Mouse (Mus musculus): ENCODE measurements around the gene Bst1.

The Bst1 gene

GRCm38 (mm10) chr5:43815769-43816168 is 2.9 kb upstream of the Bst1 start:
- 66% methylated on average over 1 of the region's 1 CpGs for WGBS

GRCm38 (mm10) chr5:43820785-43821184 is 2.1 kb downstream of the Bst1 start:
- WGBS = 89% methylated on average over 11 of the region's 11 CpGs

- WGBS = 83% methylated on average over 19 of the region's 19 CpGs
Observed at GRCm38 (mm10) chr5:43821538-43821937, 2.9 kb downstream of the Bst1 start, which contains the start of gene Fbxl5. Fbxl5 (minus strand) TSS chr5:43821638.

GRCm38 (mm10) chr5:43822199-43822598 is 3.5 kb downstream of the Bst1 start:
- WGBS = 92% methylated on average over 8 of the region's 8 CpGs

GRCm38 (mm10) chr5:43822824-43823223 is 4.1 kb downstream of the Bst1 start:
- 74% methylated on average over 3 of the region's 3 CpGs for WGBS

GRCm38 (mm10) chr5:43824580-43824979 is 5.9 kb downstream of the Bst1 start:
- WGBS = 90% methylated on average over 3 of the region's 3 CpGs

- 79% methylated on average over 2 of the region's 2 CpGs for whole genome bisulfite sequencing
Observed at GRCm38 (mm10) chr5:43826883-43827282, 8.2 kb downstream of the Bst1 start.

GRCm38 (mm10) chr5:43827366-43827765 is 8.7 kb downstream of the Bst1 start:
- 87% methylated on average over 9 of the region's 9 CpGs for WGBS

- 59% methylated on average over 7 of the region's 7 CpGs for WGBS
Observed at GRCm38 (mm10) chr5:43836590-43836989, 17.9 kb downstream of the Bst1 start.

GRCm38 (mm10) chr5:43837372-43837771 is 18.7 kb downstream of the Bst1 start:
- 47% methylated on average over 5 of the region's 5 CpGs for WGBS

GRCm38 (mm10) chr5:43841144-43842010 is 22.7 kb downstream of the Bst1 start:
- WGBS = 27% methylated on average over 11 of the region's 11 CpGs

- 51% methylated on average over 5 of the region's 5 CpGs for WGBS
Observed at GRCm38 (mm10) chr5:43842011-43842285, 23.3 kb downstream of the Bst1 start.

- whole genome bisulfite sequencing = 60% methylated on average over 3 of the region's 3 CpGs
Observed at GRCm38 (mm10) chr5:43842576-43843155, 24.0 kb downstream of the Bst1 start.

- 59% methylated on average over 5 of the region's 5 CpGs for WGBS
Observed at GRCm38 (mm10) chr5:43845083-43845482, 26.4 kb downstream of the Bst1 start.

- WGBS = 79% methylated on average over 1 of the region's 1 CpGs
Observed at GRCm38 (mm10) chr5:43845646-43846045, 27.0 kb downstream of the Bst1 start.

- WGBS = 61% methylated on average over 2 of the region's 2 CpGs
Observed at GRCm38 (mm10) chr5:43846227-43846626, 27.5 kb downstream of the Bst1 start.

GRCm38 (mm10) chr5:43848275-43848674 is 29.6 kb downstream of the Bst1 start:
- 94% methylated on average over 3 of the region's 3 CpGs for WGBS

GRCm38 (mm10) chr5:43853096-43853867 is 34.6 kb downstream of the Bst1 start:
- WGBS = 74% methylated on average over 11 of the region's 11 CpGs

GRCm38 (mm10) chr5:43853868-43854488 is 35.3 kb downstream of the Bst1 start:
- WGBS = 69% methylated on average over 7 of the region's 7 CpGs

- WGBS = 74% methylated on average over 2 of the region's 2 CpGs
Observed at GRCm38 (mm10) chr5:43855769-43856168, 37.1 kb downstream of the Bst1 start.

- WGBS = 84% methylated on average over 8 of the region's 8 CpGs
Observed at GRCm38 (mm10) chr5:43859663-43860062, 41.0 kb downstream of the Bst1 start.

GRCm38 (mm10) chr5:43860096-43860495 is 41.4 kb downstream of the Bst1 start:
- WGBS = 93% methylated on average over 5 of the region's 5 CpGs

Data from cerebral cortex, adult 2 months (tissue).